Mouse (Mus musculus): Measurements from ENCODE around the gene Ptprb.
A peak's percentile ranks its signal among the peaks of the same experiment; 100 is the strongest.

Ptprb gene

DNA sequence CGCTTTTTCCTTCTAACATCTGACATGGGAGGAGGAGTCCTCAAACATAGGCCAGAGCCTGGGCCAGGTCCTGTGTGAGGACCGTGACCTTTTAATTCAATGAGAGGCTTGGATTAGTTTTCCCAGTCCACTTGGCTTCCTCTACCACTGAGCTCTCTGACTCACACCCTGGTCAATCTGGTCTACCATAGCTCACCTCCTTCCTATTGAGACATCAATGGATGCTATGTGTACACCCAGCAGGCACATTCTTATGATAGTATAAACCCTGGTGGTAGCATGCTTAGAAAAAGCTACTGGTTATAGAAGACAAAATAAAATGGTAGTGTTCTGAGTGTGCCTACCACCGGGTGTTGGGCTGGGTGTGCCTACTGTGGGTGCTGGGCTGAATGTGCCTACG lies 21.1 kb downstream of the Ptprb start:
- no peak for DNase-seq (ENCODE audit: low read depth, low spot score)

GRCm38 (mm10) chr10:116297854-116298253 lies 22.5 kb downstream of the Ptprb start:
- DNase-seq (ENCODE audit: low read depth, low spot score): no peak

DNA sequence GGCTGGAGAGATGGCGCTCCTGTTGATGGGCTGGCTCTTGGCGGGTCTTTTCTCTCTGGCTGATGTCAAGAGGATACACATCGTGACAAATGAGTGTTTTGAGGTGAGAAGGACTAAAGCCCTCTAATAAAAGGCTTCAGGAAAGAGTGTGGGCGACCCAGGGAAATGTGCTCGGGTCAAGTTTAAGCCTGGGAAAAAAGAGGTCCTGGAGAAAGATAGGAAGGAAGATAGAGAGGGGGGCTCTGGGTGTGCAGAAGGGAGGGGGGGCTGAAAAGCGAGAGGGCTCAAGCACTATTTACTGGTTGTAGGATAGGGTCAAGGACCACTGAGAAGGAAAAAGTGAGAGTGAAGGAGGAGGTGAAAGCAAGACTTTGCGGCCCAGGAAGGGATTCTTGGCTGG lies 25.5 kb downstream of the Ptprb start:
- DNase-seq (ENCODE audit: low read depth, low spot score): no peak

DNA sequence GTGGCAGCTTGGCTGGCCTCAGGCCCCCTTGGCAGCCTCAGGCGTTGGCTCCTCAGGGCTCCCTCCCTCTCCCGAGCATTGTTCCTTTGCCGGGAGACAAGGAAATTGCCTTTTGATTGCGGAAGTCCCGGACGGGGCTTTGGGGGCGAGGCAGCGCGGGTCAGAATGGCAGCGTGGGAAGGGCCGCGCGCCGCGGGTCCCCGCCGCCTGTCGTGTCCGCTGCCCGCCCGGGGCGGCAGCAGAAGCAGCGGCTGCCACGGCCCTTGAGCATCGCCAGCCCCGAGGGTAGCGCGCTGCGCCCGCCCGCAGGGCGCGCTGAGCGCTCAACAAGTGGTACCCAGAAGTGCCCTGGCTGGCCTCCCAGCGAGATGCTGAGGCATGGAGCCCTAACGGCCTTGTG lies 25.9 kb downstream of the Ptprb start:
- no peak for DNase-seq (ENCODE audit: low read depth, low spot score)

GRCm38 (mm10) chr10:116304355-116304754 lies 29.0 kb downstream of the Ptprb start:
- DNase-seq (ENCODE audit: low read depth, low spot score): no peak

GRCm38 (mm10) chr10:116309460-116309859 lies 34.1 kb downstream of the Ptprb start:
- no peak for DNase-seq (ENCODE audit: low read depth, low spot score)

DNA sequence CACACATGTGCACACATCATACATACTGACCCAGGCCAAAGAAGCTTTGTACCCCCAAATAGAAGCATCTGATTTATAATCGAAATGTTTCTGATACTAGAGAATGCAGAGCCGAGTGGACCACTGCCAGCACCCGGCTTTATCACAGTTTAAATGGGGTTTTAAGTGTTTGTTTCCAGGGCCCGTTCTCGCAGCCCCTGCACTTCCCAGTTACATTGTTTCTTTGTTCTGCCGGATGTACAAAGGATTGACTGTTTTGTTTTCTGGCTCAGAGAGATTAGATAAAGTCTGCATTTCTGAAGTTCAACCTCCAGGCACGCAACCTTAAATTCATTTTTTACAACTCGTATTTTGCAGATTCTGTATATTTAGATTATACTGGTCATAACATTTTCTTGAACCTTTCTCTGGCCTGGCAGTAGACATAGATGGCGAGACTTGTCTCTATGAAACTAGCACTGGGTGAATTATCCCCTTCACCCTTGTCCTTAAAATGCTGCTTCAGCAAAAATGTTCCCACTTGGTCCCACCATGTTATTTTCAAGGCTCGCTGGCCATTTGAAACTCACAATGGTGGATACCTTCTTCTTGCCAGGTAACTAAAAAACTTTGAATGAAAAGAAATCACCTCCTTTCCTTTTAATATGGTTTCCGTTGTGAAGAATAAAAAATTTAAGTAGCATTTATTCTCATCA lies 35.3 kb downstream of the Ptprb start:
- no peak for DNase-seq (ENCODE audit: low read depth, low spot score)

GRCm38 (mm10) chr10:116319246-116319645 lies 43.9 kb downstream of the Ptprb start:
- peak; percentile 52 for DNase-seq (ENCODE audit: low read depth, low spot score)

DNA sequence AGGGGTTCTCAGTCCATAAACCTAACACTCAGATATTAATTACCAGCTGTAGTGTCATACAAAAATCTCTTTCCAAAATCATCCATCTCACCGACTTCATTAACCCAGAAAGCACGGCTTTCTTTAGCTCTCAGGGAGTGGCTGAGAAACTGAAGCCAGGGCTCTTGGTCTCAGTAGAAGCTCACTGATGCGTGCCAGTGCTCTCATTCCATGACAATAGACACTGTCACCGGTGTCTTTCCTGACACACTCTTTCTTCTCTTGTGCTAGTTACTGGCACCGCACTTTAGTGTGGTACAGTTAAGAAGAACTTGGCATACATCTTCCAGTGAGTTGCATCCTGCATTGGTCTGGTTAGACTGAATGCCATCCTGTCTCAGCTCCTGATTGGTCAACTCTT lies 53.8 kb downstream of the Ptprb start:
- DNase-seq (ENCODE audit: low read depth, low spot score): no peak

DNA sequence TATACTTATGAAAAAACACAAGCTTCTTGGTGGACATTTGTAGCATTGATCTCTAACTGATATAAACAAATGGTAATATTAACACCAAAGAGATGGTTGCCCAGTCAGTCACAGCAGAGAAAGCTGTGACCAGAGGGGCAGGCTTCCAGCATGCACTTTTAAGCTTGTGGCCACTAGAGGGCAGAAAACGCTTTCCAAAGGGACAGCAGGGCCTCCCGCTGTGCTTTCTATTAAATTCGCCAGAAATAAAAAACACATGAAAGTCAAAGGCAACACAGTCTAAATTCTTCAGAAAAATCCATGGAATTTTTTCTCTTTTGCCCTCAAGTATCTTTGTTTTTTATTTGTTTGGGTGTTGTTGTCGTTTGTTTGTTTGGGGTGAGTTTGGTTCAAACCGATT lies 55.1 kb downstream of the Ptprb start:
- peak; percentile 38 for DNase-seq (ENCODE audit: low read depth, low spot score)

- DNase-seq (ENCODE audit: low read depth, low spot score): no peak
Measured at GRCm38 (mm10) chr10:116330961-116331510, 55.7 kb downstream of the Ptprb start.

DNA sequence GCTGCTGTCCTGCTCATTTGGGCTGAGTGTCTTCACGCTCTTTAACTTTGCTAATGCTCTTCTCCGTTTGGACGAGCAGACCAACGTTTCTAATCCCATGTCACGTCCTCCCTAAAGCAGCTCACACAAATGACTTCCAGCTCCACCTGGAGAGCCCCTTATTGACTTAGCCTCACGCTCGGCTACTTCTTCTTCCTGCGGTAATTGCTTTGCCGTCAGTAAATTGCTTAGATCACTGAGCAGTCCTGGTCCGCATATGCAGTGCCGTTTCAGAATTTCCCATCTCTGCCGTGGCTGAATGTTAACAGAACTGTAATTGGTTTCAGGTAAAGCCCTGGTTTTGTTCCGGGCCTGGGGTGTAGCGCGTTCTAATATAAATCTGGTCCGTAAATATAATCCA lies 58.3 kb downstream of the Ptprb start:
- no peak for DNase-seq (ENCODE audit: low read depth, low spot score)

GRCm38 (mm10) chr10:116334120-116334519 lies 58.8 kb downstream of the Ptprb start:
- no peak for DNase-seq (ENCODE audit: low read depth, low spot score)

GRCm38 (mm10) chr10:116335328-116335727 lies 60.0 kb downstream of the Ptprb start:
- DNase-seq (ENCODE audit: low read depth, low spot score): no peak

DNA sequence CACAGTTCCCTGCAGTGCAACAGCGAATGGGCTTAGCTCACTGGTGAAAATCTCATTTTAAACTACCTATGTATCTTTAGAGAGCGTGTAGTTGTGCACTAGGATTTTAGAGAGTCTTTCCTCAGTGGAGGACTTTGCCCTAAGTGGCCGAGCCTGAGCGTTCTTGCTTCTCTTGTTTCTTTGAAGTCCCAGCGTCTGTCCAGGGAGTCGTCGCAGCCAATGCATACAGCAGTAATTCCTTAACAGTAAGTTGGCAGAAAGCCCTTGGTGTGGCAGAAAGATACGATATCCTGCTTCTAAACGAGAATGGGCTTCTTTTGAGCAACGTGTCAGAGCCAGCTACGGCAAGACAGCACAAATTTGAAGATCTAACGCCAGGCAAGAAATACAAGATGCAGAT lies 65.9 kb downstream of the Ptprb start:
- DNase-seq (ENCODE audit: low read depth, low spot score): no peak

DNA sequence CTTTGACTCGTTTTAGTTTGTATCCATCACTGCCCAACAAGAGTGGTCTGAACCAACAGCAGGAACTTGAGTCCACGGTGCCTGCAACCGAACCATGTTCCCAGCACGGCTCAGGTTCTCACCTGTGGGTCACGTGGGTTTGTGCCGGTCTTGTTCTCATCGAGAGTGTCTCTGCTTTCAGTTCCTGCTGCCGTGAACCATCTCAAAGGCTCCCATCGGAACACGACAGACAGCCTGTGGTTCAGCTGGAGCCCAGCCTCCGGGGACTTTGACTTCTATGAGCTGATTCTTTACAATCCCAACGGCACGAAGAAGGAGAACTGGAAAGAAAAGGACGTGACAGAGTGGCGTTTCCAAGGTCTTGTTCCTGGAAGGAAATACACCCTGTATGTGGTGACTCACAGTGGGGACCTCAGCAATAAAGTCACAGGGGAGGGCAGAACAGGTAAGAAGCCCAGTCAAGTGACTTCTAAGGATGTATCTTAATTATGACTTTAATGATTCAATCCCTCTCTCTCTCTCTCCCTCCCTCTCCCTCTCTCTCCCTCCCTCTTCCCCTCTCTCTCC lies 71.4 kb downstream of the Ptprb start:
- DNase-seq (ENCODE audit: low read depth, low spot score): no peak

- DNase-seq (ENCODE audit: low read depth, low spot score): no peak
Measured at GRCm38 (mm10) chr10:116349004-116349403, 73.7 kb downstream of the Ptprb start.

- DNase-seq (ENCODE audit: low read depth, low spot score): no peak
Measured at GRCm38 (mm10) chr10:116350532-116350931, 75.2 kb downstream of the Ptprb start.

DNA sequence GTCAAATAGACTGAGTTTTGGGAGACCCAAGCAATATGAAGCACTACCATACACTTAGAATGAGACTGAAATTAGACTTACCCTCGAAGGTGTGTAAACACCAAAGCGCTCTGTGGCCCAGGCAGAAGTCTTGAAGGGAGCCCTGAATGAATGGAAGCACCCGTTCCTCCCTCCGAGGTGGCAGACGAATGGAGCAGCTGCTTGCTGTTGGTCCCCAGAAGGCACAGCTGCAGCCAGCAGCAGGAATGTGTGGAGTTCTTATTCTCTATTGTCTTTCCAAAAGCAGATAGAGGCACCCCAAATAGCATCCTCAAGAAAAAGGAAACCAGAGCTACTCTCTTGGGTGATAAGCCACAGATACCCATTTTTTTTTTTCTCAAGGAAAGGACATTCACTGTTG lies 79.0 kb downstream of the Ptprb start:
- no peak for DNase-seq (ENCODE audit: low read depth, low spot score)

GRCm38 (mm10) chr10:116362181-116362580 lies 86.9 kb downstream of the Ptprb start:
- DNase-seq (ENCODE audit: low read depth, low spot score): no peak

DNA sequence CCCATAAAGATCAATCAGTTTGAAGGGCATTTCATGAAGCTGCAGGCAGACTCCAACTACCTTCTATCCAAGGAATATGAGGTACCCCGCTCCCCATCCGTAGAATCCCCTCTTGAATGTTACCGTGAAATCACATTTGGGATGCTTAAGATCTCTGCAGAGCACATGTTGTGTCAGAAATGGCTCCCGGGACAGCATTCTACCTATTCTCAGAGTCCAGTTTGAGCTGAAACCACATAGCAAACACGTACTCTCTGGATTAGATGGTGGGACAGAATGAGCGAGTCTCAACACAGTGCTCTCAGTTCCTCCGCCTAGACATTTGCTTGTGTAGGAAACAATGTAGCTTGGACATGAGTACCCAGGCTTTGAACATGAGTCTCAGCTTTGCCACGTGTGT lies 87.3 kb downstream of the Ptprb start:
- DNase-seq (ENCODE audit: low read depth, low spot score): no peak

- DNase-seq (ENCODE audit: low read depth, low spot score): no peak
Measured at GRCm38 (mm10) chr10:116364759-116365158, 89.4 kb downstream of the Ptprb start.

DNA sequence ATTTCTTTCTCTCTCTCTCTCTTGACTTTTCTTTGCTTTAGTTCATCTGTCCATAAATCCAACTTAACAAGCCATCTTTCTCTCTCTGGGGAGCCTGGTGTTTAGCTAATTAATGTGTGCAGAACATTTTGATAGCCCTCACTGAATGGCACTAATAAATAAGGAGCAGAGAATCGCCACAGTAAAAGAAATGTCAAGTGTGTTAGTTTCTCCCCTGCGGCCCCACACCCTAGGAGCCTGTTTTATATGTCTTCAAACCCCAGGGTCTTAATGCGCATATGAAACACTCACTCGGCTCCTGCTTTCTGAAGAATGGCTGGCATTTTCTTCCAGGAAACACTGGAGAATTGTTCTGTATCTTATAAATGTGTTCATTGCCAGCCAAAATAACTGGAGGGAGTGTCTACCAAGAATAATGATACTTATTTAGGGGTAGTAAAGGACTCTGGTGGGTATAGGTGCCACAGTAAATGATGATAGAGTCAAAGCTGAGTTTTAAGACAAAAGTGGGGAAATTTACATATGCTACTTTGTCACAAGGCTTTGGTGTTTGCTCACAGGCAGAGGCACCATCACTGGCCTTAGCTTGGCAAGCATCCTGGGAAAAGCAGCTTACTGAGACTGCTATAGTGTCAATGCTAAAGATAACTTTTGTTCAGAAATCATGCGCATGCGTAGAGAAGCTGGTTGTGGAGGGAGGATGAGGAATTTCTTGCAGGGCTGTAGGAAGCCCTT lies 95.8 kb downstream of the Ptprb start:
- no peak for DNase-seq (ENCODE audit: low read depth, low spot score)
